Mouse (Mus musculus): ENCODE measurements at regions not wholly inside any gene's neighbourhood (a gene's known extent, or its start where the extent isn't known, plus 50 kb on each side); places are given as distances from the start of the nearest gene placed in this dataset.

DNA sequence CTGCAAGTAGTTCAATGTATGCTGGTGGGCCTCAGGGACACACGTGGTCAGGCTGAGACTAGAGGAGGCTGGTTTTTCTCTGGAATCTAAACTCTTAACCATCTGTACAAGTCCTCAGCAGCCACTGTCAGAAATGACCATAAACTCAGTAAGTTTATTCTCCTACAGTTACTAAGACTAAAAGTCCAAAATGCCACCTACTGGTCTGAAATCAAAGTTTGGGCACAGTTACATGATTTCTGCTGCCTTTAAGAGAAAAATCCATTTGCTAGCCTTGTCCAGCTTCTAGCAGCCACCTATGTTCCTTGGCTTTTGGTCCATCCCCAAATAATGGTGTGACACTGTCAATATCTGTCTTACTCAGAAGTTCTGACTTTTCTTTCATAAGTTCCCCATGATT lies 300.2 kb upstream of the Thbs1 start:
- H3K9me3 ChIP-seq (ENCODE audit: control insufficient read depth, insufficient read depth, low read depth, low read length): no peaks in the 10 kb centered on the region
- H3K4me3 ChIP-seq (ENCODE audit: insufficient read depth in 1 of 2, low read depth in 1 of 2, low read length in 2 of 2, poor library complexity in 1 of 2, severe bottlenecking in 1 of 2): no peak overlapping the region
- TF ChIP-seq MAFK (IDR thresholded peaks at IDR 0.05; ENCODE audit: insufficient read depth, low read depth, low read length) (no peak), ZC3H11A (IDR thresholded peaks at IDR 0.05; ENCODE audit: borderline replicate concordance, low read depth, low read length) (no peak), HCFC1 (IDR thresholded peaks at IDR 0.05; ENCODE audit: borderline replicate concordance, insufficient read depth, low read length) (no peak), CHD2 (IDR thresholded peaks at IDR 0.05; ENCODE audit: low read depth, low read length) (no peak), ZNF384 (IDR thresholded peaks at IDR 0.05; ENCODE audit: low read depth, low read length) (no peak)
- in situ Hi-C loops (cut with MboI; ENCODE audit: low sequenced_read_pairs in 2 of 2, unreplicated experiment in 2 of 2): no loop called here
- no peak overlapping the region for H3K27ac ChIP-seq (ENCODE audit: insufficient read depth, low read depth, low read length, poor library complexity, severe bottlenecking)
- H3K4me1 ChIP-seq (ENCODE audit: control insufficient read depth in 2 of 2, insufficient read depth in 2 of 2, low read length in 2 of 2, poor library complexity in 1 of 2): no peaks in the 10 kb centered on the region
- no peaks in the 10 kb centered on the region for H3K36me3 ChIP-seq (ENCODE audit: control insufficient read depth, insufficient read depth, low read length, poor library complexity, severe bottlenecking)
- no peak overlapping the region for H3K9ac ChIP-seq (ENCODE audit: insufficient read depth, low read depth, low read length, poor library complexity, severe bottlenecking)
- DNase-seq (ENCODE audit: low read depth, low spot score): no peak

DNA sequence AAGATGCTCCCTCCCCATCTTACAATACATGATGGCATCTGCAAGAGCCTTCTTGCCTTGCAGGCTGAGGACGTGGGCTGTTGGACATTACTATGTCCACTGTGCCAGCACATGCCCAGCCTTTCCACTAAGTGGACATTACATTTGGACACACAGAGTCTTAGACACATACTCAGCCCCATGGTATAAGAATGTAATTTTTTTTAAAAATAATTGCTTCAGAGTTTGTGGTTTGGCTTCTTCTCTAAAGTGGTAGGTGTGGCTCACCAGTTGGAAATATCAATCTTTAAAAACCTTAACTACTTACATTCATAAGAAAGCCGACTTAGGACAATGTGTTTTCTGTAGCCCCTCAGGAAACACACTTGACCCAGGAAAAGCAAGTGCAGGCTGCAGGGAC lies 299.7 kb upstream of the Thbs1 start:
- Histone ChIP-seq H3K36me3 (ENCODE audit: control insufficient read depth, insufficient read depth, low read length, poor library complexity, severe bottlenecking) (no peaks in the 10 kb centered on the region), H3K9me3 (ENCODE audit: control insufficient read depth, insufficient read depth, low read depth, low read length) (no peaks in the 10 kb centered on the region), H3K9ac (ENCODE audit: insufficient read depth, low read depth, low read length, poor library complexity, severe bottlenecking) (no peak overlapping the region), H3K4me3 (ENCODE audit: insufficient read depth in 1 of 2, low read depth in 1 of 2, low read length in 2 of 2, poor library complexity in 1 of 2, severe bottlenecking in 1 of 2) (no peak overlapping the region), H3K27ac (ENCODE audit: insufficient read depth, low read depth, low read length, poor library complexity, severe bottlenecking) (no peak overlapping the region), H3K4me1 (ENCODE audit: control insufficient read depth in 2 of 2, insufficient read depth in 2 of 2, low read length in 2 of 2, poor library complexity in 1 of 2) (no peaks in the 10 kb centered on the region)
- in situ Hi-C loops (cut with MboI; ENCODE audit: low sequenced_read_pairs in 2 of 2, unreplicated experiment in 2 of 2): no loop called here
- no peak for TF ChIP-seq CHD2 (IDR thresholded peaks at IDR 0.05; ENCODE audit: low read depth, low read length)
- TF ChIP-seq HCFC1 (IDR thresholded peaks at IDR 0.05; ENCODE audit: borderline replicate concordance, insufficient read depth, low read length): no peak
- TF ChIP-seq ZC3H11A (IDR thresholded peaks at IDR 0.05; ENCODE audit: borderline replicate concordance, low read depth, low read length): no peak
- no peak for TF ChIP-seq MAFK (IDR thresholded peaks at IDR 0.05; ENCODE audit: insufficient read depth, low read depth, low read length)
- TF ChIP-seq ZNF384 (IDR thresholded peaks at IDR 0.05; ENCODE audit: low read depth, low read length): no peak
- no peak for DNase-seq (ENCODE audit: low read depth, low spot score)

DNA sequence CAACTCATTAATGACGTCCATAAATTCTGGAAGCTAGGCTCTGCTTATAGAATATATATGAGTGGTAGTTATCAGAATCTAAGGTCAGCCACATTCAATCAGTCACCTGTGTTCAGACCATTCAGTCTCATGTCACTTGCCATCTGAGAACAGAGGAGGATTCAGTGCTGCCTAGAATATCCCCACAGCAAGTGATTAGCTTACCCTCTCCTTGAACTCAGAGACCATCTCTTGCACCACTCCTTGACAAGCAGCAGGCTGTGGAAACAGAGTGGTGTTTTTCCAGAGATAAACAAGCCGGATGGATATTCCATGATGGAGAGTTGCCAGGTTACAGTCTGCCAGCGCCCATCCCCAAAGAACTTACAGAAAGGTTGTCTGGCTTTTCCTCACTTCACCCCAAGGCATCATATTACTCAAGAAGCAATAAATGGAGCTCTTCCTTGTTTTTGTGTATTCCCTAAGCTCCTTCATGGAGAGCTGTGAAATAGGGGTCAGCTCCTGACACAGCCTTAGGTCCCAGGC lies 291.9 kb upstream of the Thbs1 start:
- Histone ChIP-seq H3K27ac (ENCODE audit: insufficient read depth, low read depth, low read length, poor library complexity, severe bottlenecking) (no peak overlapping the region), H3K9me3 (ENCODE audit: control insufficient read depth, insufficient read depth, low read depth, low read length) (no peaks in the 10 kb centered on the region), H3K4me3 (ENCODE audit: insufficient read depth in 1 of 2, low read depth in 1 of 2, low read length in 2 of 2, poor library complexity in 1 of 2, severe bottlenecking in 1 of 2) (no peak overlapping the region), H3K9ac (ENCODE audit: insufficient read depth, low read depth, low read length, poor library complexity, severe bottlenecking) (no peak overlapping the region), H3K4me1 (ENCODE audit: control insufficient read depth in 2 of 2, insufficient read depth in 2 of 2, low read length in 2 of 2, poor library complexity in 1 of 2) (no peaks in the 10 kb centered on the region), H3K36me3 (ENCODE audit: control insufficient read depth, insufficient read depth, low read length, poor library complexity, severe bottlenecking) (no peaks in the 10 kb centered on the region)
- TF ChIP-seq HCFC1 (IDR thresholded peaks at IDR 0.05; ENCODE audit: borderline replicate concordance, insufficient read depth, low read length) (no peak), ZC3H11A (IDR thresholded peaks at IDR 0.05; ENCODE audit: borderline replicate concordance, low read depth, low read length) (no peak), CHD2 (IDR thresholded peaks at IDR 0.05; ENCODE audit: low read depth, low read length) (no peak), MAFK (IDR thresholded peaks at IDR 0.05; ENCODE audit: insufficient read depth, low read depth, low read length) (no peak), ZNF384 (IDR thresholded peaks at IDR 0.05; ENCODE audit: low read depth, low read length) (no peak)
- no peak for DNase-seq (ENCODE audit: low read depth, low spot score)
- in situ Hi-C loops (cut with MboI; ENCODE audit: low sequenced_read_pairs in 2 of 2, unreplicated experiment in 2 of 2): no loop called here

DNA sequence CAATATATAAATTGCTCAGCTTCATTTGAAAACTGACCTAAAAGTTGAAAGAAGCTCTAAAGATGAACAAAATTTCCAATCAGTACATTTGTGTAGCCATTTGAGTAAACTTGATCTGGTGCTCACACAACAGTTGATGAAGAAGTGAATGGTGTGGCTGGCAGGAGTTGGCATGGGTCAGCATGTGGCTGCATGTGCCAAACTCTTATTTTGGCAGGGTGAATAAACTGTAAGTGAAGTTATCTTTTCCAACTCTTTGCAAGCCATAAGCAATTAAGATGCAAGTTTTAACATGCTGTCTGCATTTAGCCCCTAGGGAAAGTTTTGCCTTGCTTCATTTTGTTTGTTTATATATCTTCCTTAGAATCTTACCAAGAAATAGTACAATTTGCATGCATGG lies 291.0 kb upstream of the Thbs1 start:
- in situ Hi-C loops (cut with MboI; ENCODE audit: low sequenced_read_pairs in 2 of 2, unreplicated experiment in 2 of 2): no loop called here
- Histone ChIP-seq H3K9ac (ENCODE audit: insufficient read depth, low read depth, low read length, poor library complexity, severe bottlenecking) (no peak overlapping the region), H3K4me1 (ENCODE audit: control insufficient read depth in 2 of 2, insufficient read depth in 2 of 2, low read length in 2 of 2, poor library complexity in 1 of 2) (no peaks in the 10 kb centered on the region), H3K27ac (ENCODE audit: insufficient read depth, low read depth, low read length, poor library complexity, severe bottlenecking) (no peak overlapping the region), H3K4me3 (ENCODE audit: insufficient read depth in 1 of 2, low read depth in 1 of 2, low read length in 2 of 2, poor library complexity in 1 of 2, severe bottlenecking in 1 of 2) (no peak overlapping the region), H3K36me3 (ENCODE audit: control insufficient read depth, insufficient read depth, low read length, poor library complexity, severe bottlenecking) (no peaks in the 10 kb centered on the region), H3K9me3 (ENCODE audit: control insufficient read depth, insufficient read depth, low read depth, low read length) (no peaks in the 10 kb centered on the region)
- DNase-seq (ENCODE audit: low read depth, low spot score): no peak
- TF ChIP-seq MAFK (IDR thresholded peaks at IDR 0.05; ENCODE audit: insufficient read depth, low read depth, low read length): no peak
- TF ChIP-seq ZC3H11A (IDR thresholded peaks at IDR 0.05; ENCODE audit: borderline replicate concordance, low read depth, low read length): no peak
- no peak for TF ChIP-seq ZNF384 (IDR thresholded peaks at IDR 0.05; ENCODE audit: low read depth, low read length)
- no peak for TF ChIP-seq CHD2 (IDR thresholded peaks at IDR 0.05; ENCODE audit: low read depth, low read length)
- no peak for TF ChIP-seq HCFC1 (IDR thresholded peaks at IDR 0.05; ENCODE audit: borderline replicate concordance, insufficient read depth, low read length)

DNA sequence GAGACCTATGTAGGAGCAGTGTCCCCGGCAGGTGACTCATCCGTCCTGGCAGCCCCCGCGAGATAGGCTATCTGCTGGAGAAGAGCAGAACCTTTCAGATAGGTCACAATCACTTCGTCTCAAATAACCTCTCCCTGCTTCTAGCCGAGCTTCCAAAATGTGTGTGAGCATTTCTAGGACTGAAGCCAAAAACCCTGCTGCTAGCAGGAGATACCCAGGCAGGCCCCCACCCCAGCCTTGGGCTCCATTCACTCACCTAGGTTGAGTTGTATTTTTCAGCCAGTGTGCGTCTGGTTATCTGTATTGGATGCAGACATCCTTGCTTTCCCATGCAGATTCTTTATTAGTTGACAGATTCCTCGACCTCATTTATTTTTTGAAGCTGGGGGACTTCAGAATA lies 286.6 kb upstream of the Thbs1 start:
- Histone ChIP-seq H3K36me3 (ENCODE audit: control insufficient read depth, insufficient read depth, low read length, poor library complexity, severe bottlenecking) (no peaks in the 10 kb centered on the region), H3K9ac (ENCODE audit: insufficient read depth, low read depth, low read length, poor library complexity, severe bottlenecking) (no peak overlapping the region), H3K4me1 (ENCODE audit: control insufficient read depth in 2 of 2, insufficient read depth in 2 of 2, low read length in 2 of 2, poor library complexity in 1 of 2) (no peaks in the 10 kb centered on the region), H3K9me3 (ENCODE audit: control insufficient read depth, insufficient read depth, low read depth, low read length) (no peaks in the 10 kb centered on the region), H3K27ac (ENCODE audit: insufficient read depth, low read depth, low read length, poor library complexity, severe bottlenecking) (no peak overlapping the region), H3K4me3 (ENCODE audit: insufficient read depth in 1 of 2, low read depth in 1 of 2, low read length in 2 of 2, poor library complexity in 1 of 2, severe bottlenecking in 1 of 2) (no peak overlapping the region)
- TF ChIP-seq CHD2 (IDR thresholded peaks at IDR 0.05; ENCODE audit: low read depth, low read length) (no peak), ZC3H11A (IDR thresholded peaks at IDR 0.05; ENCODE audit: borderline replicate concordance, low read depth, low read length) (no peak), MAFK (IDR thresholded peaks at IDR 0.05; ENCODE audit: insufficient read depth, low read depth, low read length) (no peak), ZNF384 (IDR thresholded peaks at IDR 0.05; ENCODE audit: low read depth, low read length) (no peak), HCFC1 (IDR thresholded peaks at IDR 0.05; ENCODE audit: borderline replicate concordance, insufficient read depth, low read length) (no peak)
- in situ Hi-C loops (cut with MboI; ENCODE audit: low sequenced_read_pairs in 2 of 2, unreplicated experiment in 2 of 2): no loop called here
- no peak for DNase-seq (ENCODE audit: low read depth, low spot score)
